19 mouse cellular contexts compared by ENCODE assay signal in genomic region chr7:117529787-117530655, GRCm38 (mm10).
DNase-seq lines count a peak whose midpoint lies in the region; ATAC-seq lines count a peak whose summit lies in the region.
"Had no signal": no experiment of that assay in that cellular context is flagged by ENCODE, and none has a peak within 500 bp of the region (broad histone marks: within the 10 kb centered on the region; RNA-seq: fewer than 3 reads in every experiment).

No protein-coding gene starts in this region.

- no peaks in the 10 kb centered on the region for H3K9me3 ChIP-seq in midbrain, embryonic 11.5 days (ENCODE audit: control insufficient read depth, low read length)
- no peaks in the 10 kb centered on the region for H3K9me3 ChIP-seq in midbrain, embryonic 16.5 days (replicated peaks; ENCODE audit: control insufficient read depth, low read length, poor library complexity, severe bottlenecking)
- H3K9me3 ChIP-seq: embryonic facial prominence, embryonic 10.5 days; hindbrain, embryonic 10.5 days had no signal

- no peak overlapping the region for H3K27ac ChIP-seq in midbrain, embryonic 11.5 days (ENCODE audit: low read depth, low read length)
- no peak overlapping the region for H3K27ac ChIP-seq in midbrain, embryonic 16.5 days (ENCODE audit: low read length)
- H3K27ac ChIP-seq: embryonic facial prominence, embryonic 10.5 days; hindbrain, embryonic 10.5 days; hindbrain, embryonic 14.5 days had no signal

- no peak overlapping the region for H3K4me2 ChIP-seq in midbrain, embryonic 11.5 days
- H3K4me2 ChIP-seq in midbrain, embryonic 16.5 days (ENCODE audit: low read length), result no peak overlapping the region
- H3K4me2 ChIP-seq: hindbrain, embryonic 14.5 days had no signal

- H3K36me3 ChIP-seq in midbrain, embryonic 11.5 days (ENCODE audit: control insufficient read depth, insufficient read depth, low read length), result no peaks in the 10 kb centered on the region
- H3K36me3 ChIP-seq in midbrain, embryonic 16.5 days (ENCODE audit: control insufficient read depth, insufficient read depth, low read length), result no peaks in the 10 kb centered on the region
- H3K36me3 ChIP-seq: embryonic facial prominence, embryonic 10.5 days; G1E; hindbrain, embryonic 10.5 days had no signal

- no peak for DNase-seq in frontal cortex, postnatal 36 days (ENCODE audit: low spot score in 2 of 2)
- peak; percentile 60 for DNase-seq in midbrain, embryonic 11.5 days (ENCODE audit: low spot score, missing footprints)
- DNase-seq in right cerebral cortex, postnatal 10 days (ENCODE audit: low spot score in 2 of 2), result no peak
- DNase-seq in spleen, postnatal 4 days (ENCODE audit: low spot score in 2 of 2), result no peak
- DNase-seq: adrenal gland, postnatal 14 days; cerebellum, adult 18-20 months; cerebellum, adult 9-11 months; cerebellum, postnatal 36 days; gastrocnemius, postnatal 36 days; kidney, adult 2 months had no signal

- H3K27me3 ChIP-seq in midbrain, embryonic 11.5 days (ENCODE audit: control insufficient read depth, insufficient read depth, low read length), result no peaks in the 10 kb centered on the region
- H3K27me3 ChIP-seq in midbrain, embryonic 16.5 days (ENCODE audit: control insufficient read depth, insufficient read depth, low read depth, low read length), result no peaks in the 10 kb centered on the region

- no peak overlapping the region for H3K9ac ChIP-seq in midbrain, embryonic 11.5 days (ENCODE audit: low read length)
- H3K9ac ChIP-seq in midbrain, embryonic 16.5 days (ENCODE audit: low read depth, low read length), result no peak overlapping the region
- H3K9ac ChIP-seq: hindbrain, embryonic 14.5 days had no signal

- no peaks in the 10 kb centered on the region for H3K4me1 ChIP-seq in midbrain, embryonic 11.5 days (ENCODE audit: control insufficient read depth, insufficient read depth, low read length)
- no peaks in the 10 kb centered on the region for H3K4me1 ChIP-seq in midbrain, embryonic 16.5 days (ENCODE audit: control insufficient read depth, insufficient read depth, low read length)

- peak; percentile 71 for ATAC-seq in frontal cortex, adult (ENCODE audit: low TSS enrichment)
- no peak for ATAC-seq in midbrain, embryonic 11.5 days (ENCODE audit: low FRiP score)
- no peak for ATAC-seq in midbrain, embryonic 16.5 days
- ATAC-seq in megakaryocyte, adult 5-6 weeks (ENCODE audit: poor library complexity, severe bottlenecking), result peak; percentile 67
- ATAC-seq: forebrain, embryonic 14.5 days; intestine, embryonic 16.5 days had no signal

- 85% methylated on average over 12 of the region's 12 CpGs for WGBS in midbrain, embryonic 11.5 days
- 68% methylated on average over 12 of the region's 12 CpGs for WGBS in midbrain, embryonic 16.5 days

- no peak overlapping the region for H3K4me3 ChIP-seq in midbrain, embryonic 11.5 days (ENCODE audit: low read depth, low read length)
- no peak overlapping the region for H3K4me3 ChIP-seq in midbrain, embryonic 16.5 days (ENCODE audit: low read depth, low read length)
- H3K4me3 ChIP-seq: embryonic facial prominence, embryonic 10.5 days; hindbrain, embryonic 10.5 days had no signal

Comparison
In these comparisons a context has a peak if more than half of its experiments do, and no peak if none do; other contexts are left out.
1. ATAC-seq: peak in frontal cortex, adult (single experiment) and megakaryocyte, adult 5-6 weeks (single experiment); none in midbrain, embryonic 11.5 days (single experiment) and midbrain, embryonic 16.5 days (single experiment).